Mouse (Mus musculus) hindbrain, embryonic 10.5 days (tissue): Measurements from ENCODE around the gene Sox13. TPM values are rescaled to one million over a fixed set of nuclear protein-coding genes. Genes with fewer than 3 reads are reported as not detected.

Experiments used
- DNase-seq: peaks from one replicate; pipeline ENCODE4 v3.0.0-alpha.2; 2017; ENCODE audit warnings: low spot score
- H3K27ac ChIP-seq: fragments of 300-500 bp; sonication (generic); 2 replicates; pipeline ENCODE4 v1.5.1; 2016; ENCODE audit warnings: mild to moderate bottlenecking, moderate library complexity
- H3K27me3 ChIP-seq: fragments of 300-500 bp; sonication (generic); 2 replicates; pipeline ENCODE4 v1.6.1; 2016; ENCODE audit warnings: mild to moderate bottlenecking; ENCODE audit not compliant: poor library complexity, insufficient read depth, severe bottlenecking
- H3K36me3 ChIP-seq: fragments of 300-500 bp; sonication (generic); 2 replicates; pipeline ENCODE4 v1.6.1; 2016; ENCODE audit warnings: mild to moderate bottlenecking, moderate library complexity
- H3K4me1 ChIP-seq: fragments of 300-500 bp; sonication (generic); replicated peaks from 2 replicates; pipeline ENCODE4 v1.6.1; 2016; ENCODE audit warnings: mild to moderate bottlenecking
- H3K4me3 ChIP-seq: fragments of 300-500 bp; sonication (generic); 2 replicates; pipeline ENCODE4 v1.5.1; 2016; ENCODE audit warnings: mild to moderate bottlenecking, moderate library complexity
- H3K9me3 ChIP-seq: fragments of 300-500 bp; sonication (generic); 2 replicates; pipeline ENCODE4 v1.6.1; 2016; ENCODE audit warnings: mild to moderate bottlenecking, moderate library complexity
- WGBS: fragments of 180-500 bp; shearing (Covaris S2); methylation state at CpG from one replicate; pipeline ENCODE4 v1.1.7; 2016; 5-methylcytosine and 5-hydroxymethylcytosine counted together
- polyA plus RNA-seq: library from polyadenylated mRNA; unstranded; fragments of >200 nt; fragmentation: Nextera tagmentation; extraction: Ambion mirVana; gene quantifications from 2 replicates; pipeline ENCODE4 v1.2.1, GENCODE M21; 2016

Gene Sox13
- polyA plus RNA-seq = 28.3 and 28.4 TPM in 2 replicates

DNA sequence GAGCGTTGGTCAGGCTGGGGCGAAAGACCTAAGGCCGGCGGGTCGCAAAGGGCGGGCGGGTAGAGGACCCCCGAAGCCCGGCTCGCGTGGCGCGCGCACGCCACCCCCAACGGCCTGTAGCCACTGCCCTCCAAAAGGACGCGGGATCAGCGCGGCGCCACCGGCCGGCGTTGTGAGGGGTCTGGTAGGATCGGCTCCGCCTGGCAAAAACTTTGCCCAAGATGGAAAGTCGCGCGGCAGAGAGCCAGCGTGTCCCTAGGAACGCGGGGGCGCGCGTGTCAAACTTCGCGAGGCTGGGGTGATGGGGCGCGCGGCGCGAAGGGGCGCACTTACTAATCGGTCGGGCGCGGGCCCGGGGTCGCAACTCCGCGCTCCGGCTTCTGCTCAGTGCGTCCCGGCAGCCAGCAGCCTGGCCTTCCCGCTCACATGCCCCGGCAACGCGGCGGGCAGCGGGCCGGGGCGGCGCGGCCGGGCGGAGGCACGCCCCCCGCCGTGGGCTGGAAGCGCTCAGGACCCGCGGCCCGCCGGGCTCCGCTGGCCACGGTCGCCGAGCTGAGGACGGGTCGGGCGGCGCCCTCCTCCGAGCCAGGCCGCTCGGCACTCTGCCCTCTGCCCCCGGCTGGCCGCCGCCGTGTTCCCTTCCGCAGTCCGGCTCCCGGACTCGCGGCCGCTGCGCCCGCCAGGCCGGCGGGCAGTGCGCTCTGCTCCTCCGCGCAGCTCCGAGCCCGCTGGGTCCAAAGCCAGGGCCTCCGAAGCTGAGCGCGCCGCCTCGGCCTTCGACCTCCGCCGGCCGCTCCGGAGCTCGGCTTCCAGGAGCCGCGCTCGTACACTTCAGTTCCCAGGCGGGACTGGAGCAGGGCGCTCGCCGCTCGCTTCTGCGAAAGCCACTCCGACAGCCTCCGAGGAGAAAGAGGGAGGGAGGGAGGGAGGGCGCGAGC lies at the start of gene Sox13:
Gene Sox13, minus strand, starts transcription at position 835 of the 938 bp plus-strand sequence.
- Histone ChIP-seq H3K36me3 (no peaks in the 10 kb centered on the region), H3K4me3 (peak within 1 kb of the TSS; percentile 89), H3K9me3 (peaks cover 1% of the 10 kb centered on the region; the same call in 1 of the 2 replicates), H3K27ac (peak within 1 kb of the TSS; percentile 98), H3K27me3 (no peaks in the 10 kb centered on the region), H3K4me1 (peaks cover 49% of the 10 kb centered on the region)
- WGBS = under 1% methylated on average over 125 of the region's 128 CpGs
- peak; percentile 85 for DNase-seq

DNA sequence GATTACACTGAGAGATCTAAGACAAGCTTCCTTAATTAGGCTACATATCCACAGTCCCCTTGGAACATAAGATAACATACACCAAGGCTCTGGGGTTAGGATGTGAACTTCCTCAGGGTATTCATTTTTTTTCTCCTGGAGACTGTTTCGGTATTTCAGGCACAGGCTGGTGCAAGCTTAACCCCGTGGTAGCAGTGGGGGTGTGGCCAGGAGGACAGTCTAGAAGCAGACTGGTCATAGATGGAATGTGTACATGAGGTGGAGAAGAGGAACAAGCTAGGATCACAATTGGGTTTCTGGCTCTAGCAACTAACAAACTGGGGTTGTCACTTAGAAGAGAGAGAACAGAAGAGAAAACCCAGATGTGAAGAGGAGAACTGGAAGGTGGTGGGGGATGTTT lies 47.4 kb upstream of the Sox13 start:
- peak overlapping the region; percentile 88 for H3K27ac ChIP-seq
- H3K36me3 ChIP-seq = no peaks in the 10 kb centered on the region
- WGBS = 60% methylated on average over 2 of the region's 2 CpGs
- no peaks in the 10 kb centered on the region for H3K27me3 ChIP-seq
- H3K4me3 ChIP-seq = no peak overlapping the region
- no peaks in the 10 kb centered on the region for H3K9me3 ChIP-seq
- no peak for DNase-seq
- peaks cover 39% of the 10 kb centered on the region for H3K4me1 ChIP-seq

DNA sequence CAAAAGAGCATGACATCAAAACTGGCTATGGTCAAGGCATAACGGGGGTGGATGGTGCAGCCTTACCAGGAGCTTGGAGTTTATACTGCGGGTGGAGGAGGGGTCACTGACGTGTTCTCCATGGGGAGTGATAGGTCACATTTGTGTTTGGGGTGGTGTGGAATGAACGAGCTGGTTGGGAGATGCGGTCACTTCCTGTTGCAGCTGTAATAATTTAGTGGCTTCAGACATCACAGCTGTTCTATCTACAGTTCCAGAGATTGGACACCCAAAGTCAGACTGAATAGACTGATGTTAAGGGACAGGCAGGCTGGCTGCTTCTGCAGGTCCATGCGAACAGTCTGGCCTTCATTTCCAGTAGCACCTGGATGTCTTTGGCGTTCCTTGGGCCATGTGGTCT lies 46.9 kb upstream of the Sox13 start:
- Histone ChIP-seq H3K36me3 (no peaks in the 10 kb centered on the region), H3K27me3 (no peaks in the 10 kb centered on the region), H3K4me1 (peaks cover 39% of the 10 kb centered on the region), H3K27ac (peak overlapping the region; percentile 88), H3K9me3 (no peaks in the 10 kb centered on the region), H3K4me3 (no peak overlapping the region)
- no peak for DNase-seq
- WGBS = 58% methylated on average over 7 of the region's 7 CpGs

DNA sequence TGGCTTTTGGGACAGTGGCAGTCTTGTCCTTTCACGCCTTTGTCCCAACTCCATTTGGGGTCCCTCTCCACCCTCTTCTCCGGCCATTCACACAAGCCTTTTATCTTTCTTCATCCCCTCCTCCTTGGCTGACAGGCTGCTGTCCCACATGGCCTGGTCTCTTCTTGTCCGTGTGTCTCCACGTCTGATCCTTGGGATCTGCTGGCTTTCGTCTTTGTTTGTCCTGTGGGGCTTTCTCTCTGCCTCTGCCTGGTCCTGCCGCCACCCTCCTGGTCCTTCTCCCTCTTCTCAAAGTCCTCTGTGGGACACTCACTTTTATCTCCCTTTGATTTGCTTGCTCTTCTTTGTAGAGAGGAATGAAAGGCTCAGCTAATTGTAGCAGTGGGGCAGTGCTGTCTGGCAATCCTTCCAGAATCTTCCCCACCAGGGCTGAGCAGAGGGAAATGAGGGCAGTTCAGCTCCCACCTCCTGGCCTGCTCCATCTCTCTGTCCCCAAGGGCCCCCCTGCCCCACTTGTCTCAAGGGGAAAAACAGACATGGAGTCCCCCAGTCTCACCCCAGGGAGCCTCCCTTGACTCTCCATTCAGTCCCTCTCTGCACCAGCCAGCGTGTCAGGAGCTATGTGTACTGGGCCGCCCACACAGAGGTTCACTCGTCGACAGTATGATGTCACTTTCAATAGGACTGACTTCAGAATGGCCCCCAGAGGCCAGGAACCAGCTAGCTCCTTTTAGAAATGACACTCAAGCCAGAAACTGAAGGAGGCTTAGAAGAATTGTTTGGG lies 46.3 kb upstream of the Sox13 start:
- Histone ChIP-seq H3K4me3 (no peak overlapping the region), H3K27me3 (no peaks in the 10 kb centered on the region), H3K27ac (peak overlapping the region; percentile 88), H3K9me3 (no peaks in the 10 kb centered on the region), H3K36me3 (no peaks in the 10 kb centered on the region), H3K4me1 (peaks cover 39% of the 10 kb centered on the region)
- 27% methylated on average over 10 of the region's 10 CpGs for WGBS
- DNase-seq = peak; percentile 40

DNA sequence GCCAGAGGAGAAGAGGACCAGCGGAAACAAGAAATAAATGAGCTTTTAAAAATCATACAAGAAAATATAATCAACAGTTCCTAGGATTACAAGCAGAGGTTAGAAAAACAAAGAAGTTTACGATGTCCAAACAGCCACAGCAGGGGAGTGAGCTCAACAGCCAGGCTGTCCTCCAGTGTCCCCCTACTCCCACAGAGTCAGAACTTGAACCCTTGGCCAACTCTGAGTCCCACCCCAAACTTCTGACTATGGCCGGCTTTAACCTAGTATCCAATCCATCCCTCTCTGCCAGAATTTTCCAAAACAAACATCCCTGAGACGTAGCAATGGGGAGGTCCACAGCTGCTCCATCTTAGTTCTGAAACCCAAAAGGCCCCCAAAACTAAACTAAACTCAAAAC lies 45.0 kb upstream of the Sox13 start:
- no peaks in the 10 kb centered on the region for H3K9me3 ChIP-seq
- no peak overlapping the region for H3K4me3 ChIP-seq
- no peaks in the 10 kb centered on the region for H3K36me3 ChIP-seq
- 70% methylated on average over 4 of the region's 4 CpGs for WGBS
- peaks cover 42% of the 10 kb centered on the region for H3K4me1 ChIP-seq
- peak overlapping the region; percentile 68; the same call in 1 of the 2 replicates for H3K27ac ChIP-seq
- no peaks in the 10 kb centered on the region for H3K27me3 ChIP-seq
- DNase-seq = no peak

DNA sequence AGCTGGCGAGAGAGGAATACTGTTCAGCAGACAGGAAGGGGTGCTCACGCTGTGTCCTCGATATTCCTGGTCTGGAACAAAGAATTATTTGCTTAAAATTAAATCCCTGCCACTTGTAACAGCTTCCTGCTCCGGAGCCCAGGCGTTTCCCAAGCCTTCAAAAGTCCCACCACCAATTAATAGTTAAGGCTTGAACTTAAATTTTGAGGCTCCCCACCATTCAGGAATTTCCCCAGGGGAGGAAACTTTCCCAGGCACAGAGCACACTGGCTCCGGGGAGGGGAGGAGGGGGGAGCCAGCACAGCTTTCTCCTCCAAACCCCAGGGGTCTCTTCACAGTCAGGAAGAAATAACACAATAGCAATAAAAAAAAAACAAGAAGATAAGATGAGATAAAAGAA lies 44.6 kb upstream of the Sox13 start:
- peak overlapping the region; percentile 68 for H3K27ac ChIP-seq
- 36% methylated on average over 6 of the region's 6 CpGs for WGBS
- H3K27me3 ChIP-seq = no peaks in the 10 kb centered on the region
- peaks cover 42% of the 10 kb centered on the region for H3K4me1 ChIP-seq
- DNase-seq = no peak
- H3K4me3 ChIP-seq = no peak overlapping the region
- H3K36me3 ChIP-seq = no peaks in the 10 kb centered on the region
- H3K9me3 ChIP-seq = no peaks in the 10 kb centered on the region

DNA sequence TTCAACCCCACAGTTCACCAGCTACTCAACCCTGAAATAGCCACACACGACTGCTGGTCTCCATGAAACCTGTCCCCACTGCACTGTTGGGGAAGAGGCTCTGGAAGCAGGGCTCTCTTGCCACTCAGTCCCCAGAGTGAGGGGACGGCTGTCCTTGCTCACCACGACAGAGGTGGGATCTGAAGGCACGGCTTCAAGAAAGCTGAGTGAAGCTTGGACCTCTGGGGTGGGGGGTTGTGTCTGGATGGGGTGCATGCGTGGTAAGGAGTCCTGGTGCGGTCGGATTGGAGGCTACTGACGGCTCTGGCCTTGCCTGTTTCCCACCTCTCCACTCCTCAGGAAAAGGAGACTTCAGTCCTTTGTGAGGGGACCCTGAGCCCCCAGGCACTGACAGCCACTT lies 43.7 kb upstream of the Sox13 start:
- WGBS = 54% methylated on average over 8 of the region's 8 CpGs
- H3K4me3 ChIP-seq = no peak overlapping the region
- peaks cover 42% of the 10 kb centered on the region for H3K4me1 ChIP-seq
- no peak for DNase-seq
- no peaks in the 10 kb centered on the region for H3K27me3 ChIP-seq
- no peaks in the 10 kb centered on the region for H3K36me3 ChIP-seq
- peak overlapping the region; percentile 68 for H3K27ac ChIP-seq
- H3K9me3 ChIP-seq = no peaks in the 10 kb centered on the region

DNA sequence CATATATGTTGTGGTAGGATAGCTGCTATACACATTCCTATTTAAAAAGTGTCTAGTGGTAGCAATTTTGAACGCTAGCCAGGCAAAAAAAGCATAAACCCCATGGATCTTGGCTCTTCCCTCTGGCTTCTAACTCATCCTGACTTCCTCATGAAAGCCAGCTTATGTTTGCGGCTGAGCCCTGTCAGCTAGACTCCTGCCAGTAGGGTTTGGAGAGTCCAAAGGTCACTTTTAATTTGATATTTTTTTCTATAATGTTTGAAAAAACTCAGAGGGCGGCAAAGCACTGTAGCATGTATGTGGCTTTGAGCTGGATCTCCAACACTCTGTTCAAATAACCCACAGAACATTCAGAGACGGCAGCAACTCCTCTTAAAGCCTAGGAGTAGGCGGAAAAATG lies 39.0 kb upstream of the Sox13 start:
- no peak overlapping the region for H3K27ac ChIP-seq
- peaks cover 13% of the 10 kb centered on the region for H3K4me1 ChIP-seq
- WGBS = 91% methylated on average over 5 of the region's 5 CpGs
- no peaks in the 10 kb centered on the region for H3K27me3 ChIP-seq
- no peak overlapping the region for H3K4me3 ChIP-seq
- H3K9me3 ChIP-seq = peaks cover 3% of the 10 kb centered on the region; the same call in 1 of the 2 replicates
- no peak for DNase-seq
- H3K36me3 ChIP-seq = no peaks in the 10 kb centered on the region

DNA sequence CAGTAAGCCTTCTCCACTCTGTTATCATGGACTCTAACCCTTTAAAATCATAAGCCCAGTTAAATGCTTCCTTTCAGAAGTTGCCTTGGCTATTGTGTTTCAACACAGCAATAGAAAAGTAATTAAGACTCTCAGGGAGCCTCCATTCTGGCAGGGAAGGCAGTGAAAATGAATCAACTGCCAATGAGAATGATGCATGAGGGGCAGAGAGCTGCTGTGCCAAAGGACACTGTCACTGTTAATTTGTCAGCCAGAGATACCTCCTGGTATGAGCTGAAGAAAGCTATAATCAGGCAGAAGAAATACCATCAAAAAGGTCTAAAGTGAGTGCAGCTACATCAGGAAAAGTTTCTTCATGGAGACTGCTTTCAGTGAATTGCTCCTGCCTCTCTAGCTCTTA lies 36.8 kb upstream of the Sox13 start:
- H3K27ac ChIP-seq = no peak overlapping the region
- no peak overlapping the region for H3K4me3 ChIP-seq
- no peaks in the 10 kb centered on the region for H3K36me3 ChIP-seq
- peaks cover 3% of the 10 kb centered on the region; the same call in 1 of the 2 replicates for H3K9me3 ChIP-seq
- 0 out of 2 replicates have a peak, but pooled peaks cover 3% of the 10 kb centered on the region for H3K4me1 ChIP-seq
- no peak for DNase-seq
- H3K27me3 ChIP-seq = no peaks in the 10 kb centered on the region

DNA sequence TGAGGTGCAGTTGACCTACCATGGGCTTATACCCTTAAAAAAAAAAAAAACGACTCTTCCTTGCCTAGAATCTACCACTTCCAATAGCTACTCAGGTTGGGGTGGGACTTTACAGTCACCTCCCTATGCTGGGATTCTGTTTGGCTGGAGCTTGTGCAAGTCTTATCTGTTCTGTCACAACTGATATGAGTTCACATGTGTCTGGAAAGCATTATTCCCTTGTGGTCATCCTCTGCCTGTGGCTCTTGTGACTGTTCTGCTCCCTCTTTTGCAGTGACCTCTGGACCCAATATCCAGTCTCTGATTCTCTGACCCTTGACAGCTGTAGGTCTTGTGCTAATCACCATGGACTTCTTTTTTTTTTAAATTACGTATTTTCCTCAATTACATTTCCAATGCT lies 31.9 kb upstream of the Sox13 start:
- Histone ChIP-seq H3K36me3 (no peaks in the 10 kb centered on the region), H3K4me1 (peaks cover 22% of the 10 kb centered on the region), H3K9me3 (no peaks in the 10 kb centered on the region), H3K27ac (no peak overlapping the region), H3K4me3 (no peak overlapping the region), H3K27me3 (no peaks in the 10 kb centered on the region)
- no peak for DNase-seq
- 69% methylated on average over 2 of the region's 2 CpGs for WGBS

DNA sequence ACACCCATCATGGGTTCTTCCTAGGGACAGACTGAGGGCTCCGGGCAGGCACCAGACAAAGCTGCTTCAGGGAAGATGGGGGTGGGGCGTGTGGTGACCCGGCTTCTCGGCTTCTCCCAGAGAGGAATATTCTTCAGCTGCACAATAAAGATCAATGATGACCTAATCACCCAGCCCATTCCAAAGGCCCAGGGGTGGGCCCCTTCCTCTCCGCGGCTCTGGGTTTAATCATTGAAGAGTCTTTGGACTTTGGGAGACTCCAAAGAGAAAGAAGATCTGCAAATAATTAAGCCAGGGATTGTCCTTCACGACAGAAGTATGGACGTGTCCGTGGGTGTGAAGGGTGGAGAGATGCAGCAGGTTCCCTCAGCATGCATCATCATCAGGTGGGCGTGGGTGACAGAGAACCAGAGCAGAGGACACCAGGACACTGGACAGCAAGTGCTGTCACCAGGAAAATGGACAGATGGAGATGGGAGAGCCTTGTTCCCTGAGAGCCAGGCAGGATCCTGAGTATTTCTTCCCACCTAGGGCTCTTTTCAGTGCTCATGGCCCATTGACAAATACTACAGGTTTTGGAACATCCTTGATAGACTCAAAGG lies 28.5 kb upstream of the Sox13 start:
- Histone ChIP-seq H3K4me3 (no peak overlapping the region), H3K27ac (peak overlapping the region; percentile 82), H3K4me1 (peaks cover 39% of the 10 kb centered on the region), H3K27me3 (no peaks in the 10 kb centered on the region), H3K36me3 (no peaks in the 10 kb centered on the region), H3K9me3 (no peaks in the 10 kb centered on the region)
- no peak for DNase-seq
- WGBS = 29% methylated on average over 10 of the region's 10 CpGs

DNA sequence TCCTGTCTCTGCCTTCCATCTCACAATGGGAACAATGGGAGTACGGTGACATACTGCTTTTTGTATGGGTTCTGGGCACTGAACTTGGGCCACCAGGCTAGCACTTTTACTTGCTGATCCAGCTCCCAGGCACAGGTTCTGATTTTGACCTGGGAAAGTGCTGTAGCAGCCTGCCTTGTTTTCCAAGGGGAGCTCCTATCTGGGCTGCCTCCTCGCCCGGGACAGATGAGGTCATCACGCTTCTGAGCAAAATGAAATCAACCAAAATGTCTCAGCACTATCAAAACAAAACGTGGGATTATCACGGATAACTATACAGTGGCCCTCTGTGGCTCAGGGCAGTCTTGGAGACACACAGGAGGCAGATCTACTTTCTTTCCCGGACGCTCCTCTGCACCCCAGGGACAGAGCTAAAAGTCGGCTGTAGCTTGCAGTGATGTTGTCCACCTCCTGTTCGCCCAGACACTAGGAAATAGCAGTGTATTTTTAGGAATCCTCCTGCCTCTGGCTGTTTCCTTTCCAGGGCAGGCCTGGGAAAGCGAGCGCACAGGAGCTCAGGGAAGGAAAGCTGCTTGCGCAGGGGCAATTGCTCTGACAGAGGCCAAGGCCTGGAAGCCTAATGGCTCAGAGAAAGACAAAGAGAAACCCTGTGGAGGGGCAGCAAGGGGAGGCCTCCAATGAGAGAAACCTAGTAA lies 27.8 kb upstream of the Sox13 start:
- H3K4me3 ChIP-seq = no peak overlapping the region
- no peaks in the 10 kb centered on the region for H3K27me3 ChIP-seq
- H3K9me3 ChIP-seq = no peaks in the 10 kb centered on the region
- H3K4me1 ChIP-seq = peaks cover 39% of the 10 kb centered on the region
- DNase-seq = peak; percentile 48
- 49% methylated on average over 13 of the region's 13 CpGs for WGBS
- peak overlapping the region; percentile 82 for H3K27ac ChIP-seq
- no peaks in the 10 kb centered on the region for H3K36me3 ChIP-seq
